Mouse (Mus musculus): ENCODE data around the gene Gm17581.

Gene Gm17581

GRCm38 (mm10) chr2:155691723-155692493 is 43.8 kb downstream of the Gm17581 start, which contains the start of gene Trpc4ap:
Gene Trpc4ap, minus strand, starts transcription at chr2:155692384.
- peak; percentile 92 for DNase-seq (ENCODE audit: low read depth, low spot score)

GRCm38 (mm10) chr2:155691336-155691722 is 44.3 kb downstream of the Gm17581 start:
- no peak for DNase-seq (ENCODE audit: low read depth, low spot score)

GRCm38 (mm10) chr2:155689211-155689610 is 46.5 kb downstream of the Gm17581 start:
- no peak for DNase-seq (ENCODE audit: low read depth, low spot score)

- no peak for DNase-seq (ENCODE audit: low read depth, low spot score)
These were observed 47.9 kb downstream of the Gm17581 start for GRCm38 (mm10) chr2:155687746-155688145.

- no peak for DNase-seq (ENCODE audit: low read depth, low spot score)
These were observed 49.1 kb downstream of the Gm17581 start for GRCm38 (mm10) chr2:155686572-155686971.
